ENCODE assay signal across 10 mouse cellular contexts in genomic region chr9:89687503-89688226, GRCm38 (mm10). TPM values are rescaled to one million over a fixed set of nuclear protein-coding genes. Genes with fewer than 3 reads are reported as not detected.
DNase-seq lines count a peak whose midpoint lies in the region; ATAC-seq and TF ChIP-seq lines count a peak whose summit lies in the region.
"Had no signal": no experiment of that assay in that cellular context is flagged by ENCODE, and none has a peak within 500 bp of the region (broad histone marks: within the 10 kb centered on the region; RNA-seq: fewer than 3 reads in every experiment).

No protein-coding gene starts in this region.

- WGBS in liver, postnatal 0 days (ENCODE audit: insufficient replicate concordance) = 53% methylated on average over 10 of the region's 10 CpGs
- WGBS in heart, embryonic 10.5 days = 56% methylated on average over 10 of the region's 10 CpGs

- H3K4me1 ChIP-seq in ES-Bruce4 (ENCODE audit: control insufficient read depth, insufficient read depth, low read length) = no peaks in the 10 kb centered on the region
- H3K4me1 ChIP-seq in liver, postnatal 0 days (ENCODE audit: insufficient read depth) = no peaks in the 10 kb centered on the region
- no peaks in the 10 kb centered on the region for H3K4me1 ChIP-seq in heart, embryonic 10.5 days
- H3K4me1 ChIP-seq: embryonic facial prominence, embryonic 15.5 days had no signal

- TF ChIP-seq CTCF in ES-Bruce4 (IDR thresholded peaks at IDR 0.05; ENCODE audit: low read depth, low read length) = peak; percentile 35
- TF ChIP-seq CTCF in liver, postnatal 0 days (IDR thresholded peaks at IDR 0.05; ENCODE audit: low read depth) = peak; percentile 72

- TF ChIP-seq POLR2A in ES-Bruce4 (IDR thresholded peaks at IDR 0.05; ENCODE audit: insufficient read depth, low read length) = no peak

- no peak overlapping the region for H3K27ac ChIP-seq in ES-Bruce4 (ENCODE audit: insufficient read depth, low read length)
- H3K27ac ChIP-seq in liver, postnatal 0 days (ENCODE audit: low read depth) = no peak overlapping the region
- H3K27ac ChIP-seq in heart, embryonic 10.5 days = no peak overlapping the region
- H3K27ac ChIP-seq: embryonic facial prominence, embryonic 15.5 days had no signal

- no peaks in the 10 kb centered on the region for H3K9me3 ChIP-seq in ES-Bruce4 (replicated peaks; ENCODE audit: control insufficient read depth, insufficient read depth, low read length, poor library complexity, severe bottlenecking)
- H3K9me3 ChIP-seq in liver, postnatal 0 days (ENCODE audit: low read length) = no peaks in the 10 kb centered on the region
- no peaks in the 10 kb centered on the region for H3K9me3 ChIP-seq in heart, embryonic 10.5 days
- H3K9me3 ChIP-seq: embryonic facial prominence, embryonic 15.5 days had no signal

- H3K9ac ChIP-seq in ES-Bruce4 (ENCODE audit: low read depth, poor library complexity, severe bottlenecking) = no peak overlapping the region
- no peak overlapping the region for H3K9ac ChIP-seq in liver, postnatal 0 days (replicated peaks)
- H3K9ac ChIP-seq: embryonic facial prominence, embryonic 15.5 days had no signal

- TF ChIP-seq EP300 in ES-Bruce4 (IDR thresholded peaks at IDR 0.05; ENCODE audit: insufficient read depth, low read depth, low read length) = no peak
- TF ChIP-seq EP300 in liver, postnatal 0 days (IDR thresholded peaks at IDR 0.05; ENCODE audit: low read depth) = no peak

- no peak overlapping the region for H3K4me3 ChIP-seq in ES-Bruce4 (ENCODE audit: low read depth, low read length)
- no peak overlapping the region for H3K4me3 ChIP-seq in liver, postnatal 0 days (ENCODE audit: low read depth, low read length)
- no peak overlapping the region for H3K4me3 ChIP-seq in heart, embryonic 10.5 days
- H3K4me3 ChIP-seq: embryonic facial prominence, embryonic 15.5 days had no signal

- H3K27me3 ChIP-seq in ES-Bruce4 (ENCODE audit: control insufficient read depth, insufficient read depth, low read length, poor library complexity, severe bottlenecking) = 0 out of 2 replicates have a peak, but pooled peaks cover 1% of the 10 kb centered on the region
- no peaks in the 10 kb centered on the region for H3K27me3 ChIP-seq in liver, postnatal 0 days (ENCODE audit: insufficient read depth, low read length)
- H3K27me3 ChIP-seq in heart, embryonic 10.5 days (ENCODE audit: insufficient read depth, poor library complexity, severe bottlenecking) = no peaks in the 10 kb centered on the region
- H3K27me3 ChIP-seq: embryonic facial prominence, embryonic 15.5 days had no signal

- no peak for ATAC-seq in liver, postnatal 0 days
- ATAC-seq in monocyte, adult 5-6 weeks (replicated peaks; ENCODE audit: insufficient number of reproducible peaks, low FRiP score, low TSS enrichment, poor library complexity, severe bottlenecking) = no peak; the same call in 1 of the 2 replicates

- no peaks in the 10 kb centered on the region for H3K36me3 ChIP-seq in ES-Bruce4 (ENCODE audit: control insufficient read depth, insufficient read depth, low read length, poor library complexity, severe bottlenecking)
- H3K36me3 ChIP-seq in liver, postnatal 0 days (replicated peaks; ENCODE audit: insufficient read depth, low read length) = no peaks in the 10 kb centered on the region
- no peaks in the 10 kb centered on the region for H3K36me3 ChIP-seq in heart, embryonic 10.5 days
- H3K36me3 ChIP-seq: embryonic facial prominence, embryonic 15.5 days had no signal

- no peak overlapping the region for H3K4me2 ChIP-seq in liver, postnatal 0 days (ENCODE audit: low read depth, low read length)
- H3K4me2 ChIP-seq: embryonic facial prominence, embryonic 15.5 days had no signal

- DNase-seq in layer of hippocampus, adult 9-10 months (ENCODE audit: low spot score) = peak; percentile 30
- DNase-seq in layer of hippocampus, adult 9-11 months = no peak
- peak; percentile 23 for DNase-seq in embryo, embryonic 9.5 days (ENCODE audit: extremely low spot score)
- DNase-seq in liver, postnatal 0 days = no peak
- no peak for DNase-seq in heart, embryonic 10.5 days (ENCODE audit: low spot score)
- DNase-seq in gastrocnemius, adult 18-20 months (ENCODE audit: low spot score) = no peak

RNA-seq across cellular contexts. Expression of gene Tmed3, which starts 17.2 kb away (rescaled TPM):
- 12.8 and 18.8 TPM in 2 replicates for polyA plus RNA-seq in ES-Bruce4 (2011; ENCODE audit: insufficient read depth, insufficient read length, low read depth, missing spikeins)
- polyA plus RNA-seq in liver, postnatal 0 days (2015; fragmentation: Nextera tagmentation; extraction: Ambion mirVana) = 32.3 and 33.4 TPM in 2 replicates
- total RNA-seq in monocyte, adult 5-6 weeks (2017) = 32.8 to 48.6 TPM (median 39.3 TPM) in 3 replicates
- polyA plus RNA-seq in heart, embryonic 10.5 days (2016; fragmentation: Nextera tagmentation; extraction: Ambion mirVana) = 64.7 and 64.9 TPM in 2 replicates
- total RNA-seq in gastrocnemius, adult 18-20 months (2021) = 10 to 100 TPM; 14.2 to 14.4 TPM

RNA-seq across cellular contexts. Expression of gene Ankrd34c, which starts 50.6 kb away (rescaled TPM):
- not detected in 2 replicates for polyA plus RNA-seq in ES-Bruce4 (2011; ENCODE audit: insufficient read depth, insufficient read length, low read depth, missing spikeins)
- not detected in 2 replicates for polyA plus RNA-seq in liver, postnatal 0 days (2015; fragmentation: Nextera tagmentation; extraction: Ambion mirVana)
- total RNA-seq in monocyte, adult 5-6 weeks (2017) = not detected in 3 replicates
- polyA plus RNA-seq in heart, embryonic 10.5 days (2016; fragmentation: Nextera tagmentation; extraction: Ambion mirVana) = not detected in 2 replicates
- not detected for total RNA-seq in gastrocnemius, adult 18-20 months (2021)
- polyA plus RNA-seq: embryonic facial prominence, embryonic 15.5 days; lung, embryonic 16.5 days had no signal

Comparison
In these comparisons a context has a peak if more than half of its experiments do, and no peak if none do; other contexts are left out.
1. DNase-seq: peak in layer of hippocampus, adult 9-10 months (single experiment) and embryo, embryonic 9.5 days (single experiment); none in layer of hippocampus, adult 9-11 months (single experiment), liver, postnatal 0 days (single experiment), heart, embryonic 10.5 days (single experiment) and gastrocnemius, adult 18-20 months (single experiment).